Mouse (Mus musculus) G1E (cell line): ENCODE measurements around the gene Coro1c. TPM values are rescaled to one million over a fixed set of nuclear protein-coding genes. Genes with fewer than 3 reads are reported as not detected.
A peak's percentile ranks its signal among the peaks of the same experiment; 100 is the strongest.

Experiments used
- ATAC-seq: 2 replicates; pipeline ENCODE4 v1.8.0; 2016; ENCODE audit warnings: mild to moderate bottlenecking; ENCODE audit not compliant: insufficient number of reproducible peaks, poor library complexity, low FRiP score, severe bottlenecking; ENCODE audit errors: extremely low read depth
- DNase-seq: peaks from one replicate; pipeline ENCODE4 v3.0.0; 2012; ENCODE audit warnings: low spot score
- H3K27me3 ChIP-seq: 2 replicates; pipeline ENCODE4 v1.6.1; 2012; ENCODE audit warnings: mild to moderate bottlenecking, low read length, inconsistent platforms; ENCODE audit not compliant: insufficient read depth
- H3K36me3 ChIP-seq: replicated peaks from 2 replicates; pipeline ENCODE3; 2012; ENCODE audit warnings: mild to moderate bottlenecking, inconsistent platforms
- H3K4me1 ChIP-seq: 2 replicates; pipeline ENCODE4 v1.6.1; 2012; ENCODE audit warnings: low read depth, low read length, inconsistent platforms, mixed read lengths; ENCODE audit not compliant: insufficient read depth
- H3K4me3 ChIP-seq: 2 replicates; pipeline ENCODE4 v1.5.1; 2012; ENCODE audit warnings: low read depth, mild to moderate bottlenecking, inconsistent platforms, low read length, moderate library complexity, mixed read lengths
- H3K9me3 ChIP-seq: replicated peaks from 2 replicates; pipeline ENCODE4 v1.6.1; 2012; ENCODE audit warnings: inconsistent platforms
- CTCF ChIP-seq: IDR thresholded peaks from 2 replicates; pipeline ENCODE4 v1.5.1; 2012; ENCODE audit warnings: low read depth, low read length, inconsistent platforms, mixed read lengths
- GATA1 ChIP-seq: IDR thresholded peaks from 2 replicates; pipeline ENCODE4 v1.6.1; 2012; ENCODE audit warnings: borderline replicate concordance, low read length, inconsistent platforms, mixed read lengths
- GATA2 ChIP-seq: IDR thresholded peaks from 2 replicates; pipeline ENCODE4 v1.6.1; 2012; ENCODE audit warnings: low read depth, low read length, inconsistent platforms, borderline replicate concordance
- POLR2AphosphoS5 ChIP-seq: IDR thresholded peaks from 2 replicates; pipeline ENCODE4 v1.6.1; 2012; ENCODE audit warnings: low read depth, low read length, inconsistent platforms; ENCODE audit not compliant: insufficient replicate concordance
- TAL1 ChIP-seq: conservative IDR thresholded peaks from 2 replicates; pipeline ENCODE4 v1.6.1; 2012; ENCODE audit warnings: low read depth, low read length, inconsistent platforms, mixed read lengths
- polyA plus RNA-seq: library from polyadenylated mRNA; stranded (reverse); fragments of >175 nt; gene quantifications from 2 replicates; pipeline ENCODE4 v1.2.3, GENCODE M21; 2012
- total RNA-seq, 2 experiments: library from RNA; stranded (forward) in 1 of 2; stranded (reverse) in 1 of 2; fragments of 200-1000 nt in 1 of 2; fragments of >200 nt in 1 of 2; fragmentation: Nextera tagmentation in 1 of 2; gene quantifications; 2 replicates each; pipeline ENCODE4 v1.2.3; 2014 to 2017

The Coro1c gene
- total and polyA plus RNA-seq, 3 experiments = 59.1 to 77.5 (median 70.5) TPM

DNA sequence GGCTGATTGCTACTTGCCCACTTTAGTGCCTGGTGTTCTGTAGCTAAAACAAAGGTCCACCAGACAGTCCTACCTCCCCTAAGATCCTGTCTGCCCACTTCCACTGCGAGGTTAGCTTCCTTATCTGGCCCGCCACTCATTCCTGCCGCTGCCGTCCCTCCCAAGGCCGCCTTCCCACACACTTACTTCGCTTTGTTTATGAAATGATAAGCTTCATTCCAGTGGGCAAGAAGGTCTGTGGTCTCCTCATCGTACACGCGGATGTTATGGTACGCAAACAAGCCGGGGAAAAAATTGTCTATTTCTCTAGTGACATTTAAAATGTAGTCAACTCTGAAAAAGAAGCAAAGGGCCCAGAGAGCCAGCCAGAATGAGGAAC lies 43.1 kb upstream of the Coro1c start:
- peak overlapping the region; percentile 46; the same call in 1 of the 2 replicates for H3K4me3 ChIP-seq
- H3K9me3 ChIP-seq = no peaks in the 10 kb centered on the region
- DNase-seq (peak; percentile 38), ATAC-seq (peak; percentile 80)
- H3K27me3 ChIP-seq = no peaks in the 10 kb centered on the region
- H3K4me1 ChIP-seq = peaks cover 34% of the 10 kb centered on the region
- H3K36me3 ChIP-seq = peaks cover 54% of the 10 kb centered on the region
- TF ChIP-seq GATA2 (no peak), POLR2AphosphoS5 (no peak), TAL1 (peak; percentile 51; the same call in 1 of the 2 replicates), CTCF (no peak), GATA1 (no peak)

DNA sequence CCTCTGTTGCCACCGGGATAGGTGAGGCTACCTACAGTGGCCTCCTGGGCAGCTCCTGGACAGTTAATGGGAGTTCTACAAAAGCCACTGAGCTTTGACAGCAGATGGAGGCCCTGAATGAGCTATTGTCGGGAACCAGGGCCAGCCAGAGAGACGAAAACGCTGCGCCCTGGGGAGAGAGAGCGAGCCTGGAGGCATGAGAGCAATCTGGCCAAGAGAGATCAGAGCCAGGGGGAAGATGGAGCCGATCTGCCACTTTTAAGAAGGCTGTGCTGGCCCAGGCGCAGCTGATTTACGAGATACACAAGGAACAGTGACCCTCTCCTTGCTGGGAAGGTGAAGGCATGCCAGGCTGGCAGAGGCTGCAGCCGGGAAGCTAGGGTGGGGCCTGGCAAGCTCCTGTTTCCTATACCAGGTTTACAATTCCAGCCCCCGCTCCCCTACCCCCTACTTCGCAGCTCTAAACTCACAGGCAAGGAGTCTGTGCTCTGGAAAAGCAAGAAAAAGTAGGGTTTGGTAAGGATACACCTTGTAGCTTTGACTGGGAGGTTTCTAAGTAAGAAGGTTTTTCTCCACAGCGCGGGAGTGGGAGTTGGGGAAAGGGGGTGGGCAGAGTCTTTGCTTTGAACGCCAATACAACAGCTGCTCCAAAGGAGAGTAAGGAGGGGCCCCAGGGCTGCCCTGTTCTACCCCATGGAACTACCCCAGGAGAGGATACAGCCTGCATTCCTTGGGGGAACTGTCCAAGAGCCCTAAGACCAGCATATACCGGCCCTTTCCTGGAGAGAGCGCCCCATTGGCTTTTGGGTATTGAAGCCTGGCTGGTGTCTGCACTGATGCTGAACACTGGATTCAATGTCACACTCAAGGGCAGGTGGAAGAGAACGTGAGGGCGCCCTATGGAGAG lies 42.5 kb upstream of the Coro1c start:
- peaks cover 61% of the 10 kb centered on the region for H3K36me3 ChIP-seq

DNA sequence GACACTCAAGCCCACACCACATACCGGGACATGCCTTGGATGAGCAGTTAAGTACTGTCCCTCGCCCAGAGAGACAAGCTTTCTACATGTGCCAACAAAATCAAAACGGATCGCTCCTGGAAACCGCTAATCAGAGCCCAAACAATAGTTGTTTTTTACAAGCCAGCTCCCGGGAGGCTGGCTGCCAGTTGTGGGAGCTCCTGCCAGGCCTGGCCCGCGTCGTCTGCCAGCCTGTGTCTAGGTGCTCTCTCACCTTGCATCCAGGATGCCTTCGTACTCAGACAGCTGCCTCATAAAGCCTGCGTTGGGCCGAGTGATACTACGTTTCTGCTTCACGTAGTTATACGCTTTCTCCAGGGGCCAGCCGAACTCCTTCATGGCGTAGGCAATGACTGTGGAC lies 41.6 kb upstream of the Coro1c start:
- no peak for TF ChIP-seq POLR2AphosphoS5
- TF ChIP-seq GATA1 = no peak
- TF ChIP-seq GATA2 = no peak
- no peak for TF ChIP-seq TAL1
- TF ChIP-seq CTCF = no peak
- Histone ChIP-seq H3K36me3 (peaks cover 62% of the 10 kb centered on the region), H3K27me3 (no peaks in the 10 kb centered on the region), H3K4me3 (no peak overlapping the region), H3K4me1 (peaks cover 40% of the 10 kb centered on the region), H3K9me3 (no peaks in the 10 kb centered on the region)
- DNase-seq = no peak
- ATAC-seq = no peak

More for the DNA sequence above, 42.5 kb upstream of the Coro1c start:
- Histone ChIP-seq H3K27me3 (no peaks in the 10 kb centered on the region), H3K4me3 (peak overlapping the region; percentile 46; the same call in 1 of the 2 replicates), H3K4me1 (peaks cover 34% of the 10 kb centered on the region), H3K9me3 (no peaks in the 10 kb centered on the region)
- TF ChIP-seq TAL1 (no peak), GATA1 (no peak), CTCF (no peak), GATA2 (no peak), POLR2AphosphoS5 (no peak)
- DNase-seq = peak; percentile 31
- ATAC-seq = no peak

DNA sequence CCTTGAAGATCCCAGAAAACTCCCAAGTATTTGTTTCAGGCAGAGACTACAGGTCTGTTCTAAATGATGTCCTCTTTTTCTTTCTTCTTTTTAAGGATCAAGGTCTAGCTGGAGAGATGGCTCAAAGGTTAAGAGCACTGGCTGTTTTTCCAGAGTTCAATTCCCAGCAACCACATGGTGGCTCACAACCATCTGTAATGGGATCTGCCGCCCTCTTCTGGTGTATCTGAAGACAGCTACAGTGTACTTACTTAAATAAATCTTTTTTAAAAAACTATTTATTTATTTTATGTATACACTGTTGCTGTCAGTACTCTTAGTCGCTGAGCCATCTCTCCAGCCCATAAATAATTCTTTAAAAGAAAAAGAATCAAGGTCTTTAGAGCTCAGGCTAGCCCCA lies 38.7 kb upstream of the Coro1c start:
- no peak for ATAC-seq
- Histone ChIP-seq H3K4me1 (peaks cover 33% of the 10 kb centered on the region), H3K27me3 (no peaks in the 10 kb centered on the region), H3K4me3 (no peak overlapping the region), H3K9me3 (no peaks in the 10 kb centered on the region), H3K36me3 (peaks cover 73% of the 10 kb centered on the region)
- TF ChIP-seq CTCF (no peak), GATA1 (no peak), TAL1 (no peak), POLR2AphosphoS5 (no peak), GATA2 (no peak)
- DNase-seq = no peak

DNA sequence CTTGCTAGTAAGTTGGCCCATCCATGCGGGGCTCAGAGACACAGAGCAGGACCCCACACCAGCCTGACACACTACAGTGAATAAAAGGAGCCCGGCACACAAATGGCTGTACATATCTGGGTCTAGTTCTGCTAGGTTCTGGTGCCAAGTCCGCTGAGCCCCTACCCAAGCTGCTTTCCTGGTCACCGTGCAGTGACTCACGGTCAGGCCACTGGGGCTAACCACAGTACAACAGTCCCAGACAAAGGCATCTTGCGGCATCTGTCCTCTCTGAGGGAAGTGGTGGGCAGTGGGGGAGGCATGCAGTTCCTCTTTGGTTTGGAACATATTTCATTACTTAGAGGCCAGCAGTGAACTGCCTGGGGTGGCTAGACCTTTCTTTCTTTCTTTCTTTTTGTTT lies 36.6 kb upstream of the Coro1c start:
- TF ChIP-seq GATA1 = no peak
- TF ChIP-seq GATA2 = no peak
- TF ChIP-seq POLR2AphosphoS5 = no peak
- TF ChIP-seq TAL1 = no peak
- TF ChIP-seq CTCF = no peak
- no peaks in the 10 kb centered on the region for H3K9me3 ChIP-seq
- H3K4me3 ChIP-seq = no peak overlapping the region
- H3K36me3 ChIP-seq = peaks cover 83% of the 10 kb centered on the region
- peaks cover 12% of the 10 kb centered on the region for H3K4me1 ChIP-seq
- no peaks in the 10 kb centered on the region for H3K27me3 ChIP-seq
- ATAC-seq = no peak; the same call in 1 of the 2 replicates
- DNase-seq = no peak

DNA sequence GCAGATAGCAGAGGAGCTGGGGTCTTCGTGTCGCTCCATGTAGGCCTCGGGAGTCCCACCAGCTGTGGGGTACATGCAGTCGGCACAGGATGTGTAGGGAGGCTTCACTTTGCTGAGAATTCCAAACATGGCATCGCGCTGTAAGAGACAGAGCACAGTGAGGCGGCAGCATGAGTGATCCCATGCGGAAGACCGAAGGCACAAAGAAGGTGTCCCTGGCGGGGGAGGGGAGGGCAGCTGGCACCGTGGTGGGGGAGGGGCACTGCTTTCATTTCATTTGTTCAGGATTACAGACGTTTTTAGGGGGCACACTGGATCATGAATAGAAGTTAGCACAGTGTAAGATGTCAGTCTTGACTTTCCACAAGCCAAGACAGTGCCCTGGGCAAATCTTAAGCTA lies 34.8 kb upstream of the Coro1c start:
- Histone ChIP-seq H3K27me3 (no peaks in the 10 kb centered on the region), H3K4me1 (peaks cover 12% of the 10 kb centered on the region), H3K36me3 (peaks cover 70% of the 10 kb centered on the region), H3K9me3 (no peaks in the 10 kb centered on the region), H3K4me3 (no peak overlapping the region)
- DNase-seq (no peak), ATAC-seq (no peak)
- no peak for TF ChIP-seq GATA1
- TF ChIP-seq POLR2AphosphoS5 = no peak
- no peak for TF ChIP-seq CTCF
- TF ChIP-seq TAL1 = no peak
- TF ChIP-seq GATA2 = no peak

DNA sequence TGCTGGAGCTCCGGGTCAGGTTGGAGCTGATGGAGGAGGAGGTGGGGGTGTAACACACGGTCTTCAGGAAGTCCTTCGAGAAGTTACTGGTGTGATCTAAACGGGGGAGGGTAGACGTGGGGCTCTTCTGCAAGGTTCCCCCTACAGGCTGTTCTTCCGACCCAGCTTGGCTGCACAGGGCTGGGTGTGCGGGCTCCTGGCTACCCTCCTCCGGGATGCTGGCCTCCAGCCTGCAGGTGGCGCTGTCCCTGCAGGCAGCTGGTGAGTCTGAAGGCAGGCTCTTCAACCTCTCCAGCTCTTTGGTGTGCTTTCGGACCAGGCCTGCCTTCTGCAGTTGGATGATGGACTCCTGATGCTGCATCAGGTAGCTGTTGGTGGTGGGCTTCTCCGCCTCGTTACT lies 34.0 kb upstream of the Coro1c start:
- DNase-seq = no peak
- Histone ChIP-seq H3K4me3 (no peak overlapping the region), H3K27me3 (no peaks in the 10 kb centered on the region), H3K4me1 (peaks cover 15% of the 10 kb centered on the region), H3K9me3 (no peaks in the 10 kb centered on the region), H3K36me3 (peaks cover 69% of the 10 kb centered on the region)
- TF ChIP-seq TAL1 = no peak
- TF ChIP-seq GATA2 = no peak
- no peak for TF ChIP-seq CTCF
- no peak for TF ChIP-seq POLR2AphosphoS5
- ATAC-seq = no peak
